Mouse (Mus musculus): Measurements from ENCODE around the gene Apol6. TPM values are rescaled to one million over a fixed set of nuclear protein-coding genes. Genes with fewer than 3 reads are reported as not detected.

Apol6 gene
- total and polyA plus RNA-seq, 3 experiments = not detected

GRCm38 (mm10) chr15:77022401-77022957 lies 22.1 kb upstream of the Apol6 start:
- Histone ChIP-seq H3K9ac (ENCODE audit: control insufficient read depth, low read depth, low read length, poor library complexity, severe bottlenecking) (no peak overlapping the region), H3K27me3 (ENCODE audit: control insufficient read depth in 1 of 2, insufficient read depth in 2 of 2, low read length in 2 of 2) (no peaks in the 10 kb centered on the region; a peak in 1 of 4 replicates), H3K79me2 (ENCODE audit: control insufficient read depth, insufficient read depth, low read length, poor library complexity) (no peaks in the 10 kb centered on the region), H3K36me3 (ENCODE audit: control insufficient read depth in 1 of 2, insufficient read depth in 2 of 2, low read length in 2 of 2) (no peaks in the 10 kb centered on the region), H3K9me3 (replicated peaks; ENCODE audit: insufficient read depth, low read length) (no peaks in the 10 kb centered on the region), H3K4me3 (ENCODE audit: control insufficient read depth in 1 of 2, insufficient read depth in 1 of 2, low read depth in 2 of 2, low read length in 2 of 2) (no peak overlapping the region), H3K27ac (ENCODE audit: control insufficient read depth, low read depth, low read length) (no peak overlapping the region), H3K4me1 (ENCODE audit: control insufficient read depth in 1 of 2, insufficient read depth in 2 of 2, low read length in 2 of 2) (no peaks in the 10 kb centered on the region)
- DNase-seq (ENCODE audit: low read depth, low spot score) = no peak
- TF ChIP-seq ZKSCAN1 (IDR thresholded peaks at IDR 0.05; ENCODE audit: low read depth, low read length) (no peak), BHLHE40 (IDR thresholded peaks at IDR 0.05; ENCODE audit: borderline replicate concordance, low read depth, low read length) (no peak), MXI1 (IDR thresholded peaks at IDR 0.05; ENCODE audit: low read depth, low read length) (no peak), USF1 (IDR thresholded peaks at IDR 0.05; ENCODE audit: low read depth, low read length) (no peak), CTCF (IDR thresholded peaks at IDR 0.05 in 2 of 3, conservative IDR thresholded peaks at IDR 0.05 in 1 of 3; ENCODE audit: control insufficient read depth in 1 of 3, insufficient read depth in 1 of 3, low read depth in 2 of 3, low read length in 3 of 3, poor library complexity in 1 of 3, severe bottlenecking in 1 of 3) (no peak), E2F4 (IDR thresholded peaks at IDR 0.05; ENCODE audit: borderline replicate concordance, low read depth, low read length) (no peak), MYB (IDR thresholded peaks at IDR 0.05; ENCODE audit: low read depth, low read length) (no peak), ELF1 (IDR thresholded peaks at IDR 0.05; ENCODE audit: low read depth, low read length) (no peak), UBTF (IDR thresholded peaks at IDR 0.05; ENCODE audit: borderline replicate concordance, insufficient read depth, low read depth, low read length) (no peak)

- Histone ChIP-seq H3K9ac (ENCODE audit: control insufficient read depth, low read depth, low read length, poor library complexity, severe bottlenecking) (no peak overlapping the region), H3K27ac (ENCODE audit: control insufficient read depth, low read depth, low read length) (no peak overlapping the region), H3K9me3 (replicated peaks; ENCODE audit: insufficient read depth, low read length) (no peaks in the 10 kb centered on the region), H3K36me3 (ENCODE audit: control insufficient read depth in 1 of 2, insufficient read depth in 2 of 2, low read length in 2 of 2) (no peaks in the 10 kb centered on the region), H3K27me3 (ENCODE audit: control insufficient read depth in 1 of 2, insufficient read depth in 2 of 2, low read length in 2 of 2) (peaks cover 0 to 2% of the 10 kb centered on the region in 2 experiments; a peak in 2 of 4 replicates), H3K79me2 (ENCODE audit: control insufficient read depth, insufficient read depth, low read length, poor library complexity) (no peaks in the 10 kb centered on the region), H3K4me1 (ENCODE audit: control insufficient read depth in 1 of 2, insufficient read depth in 2 of 2, low read length in 2 of 2) (no peaks in the 10 kb centered on the region), H3K4me3 (ENCODE audit: control insufficient read depth in 1 of 2, insufficient read depth in 1 of 2, low read depth in 2 of 2, low read length in 2 of 2) (no peak overlapping the region)
- DNase-seq (ENCODE audit: low read depth, low spot score) = no peak
- TF ChIP-seq ETS1 (IDR thresholded peaks at IDR 0.05; ENCODE audit: low read depth, low read length) (no peak), NELFE (IDR thresholded peaks at IDR 0.05; ENCODE audit: low read depth, low read length) (no peak), TBP (IDR thresholded peaks at IDR 0.05; ENCODE audit: low read depth, low read length) (no peak), POLR2AphosphoS2 (IDR thresholded peaks at IDR 0.05; ENCODE audit: low read length) (no peak)
These were observed 18.5 kb upstream of the Apol6 start for GRCm38 (mm10) chr15:77025884-77026583.

GRCm38 (mm10) chr15:77027117-77027516 lies 17.4 kb upstream of the Apol6 start:
- H3K27ac ChIP-seq (ENCODE audit: control insufficient read depth, low read depth, low read length) = no peak overlapping the region
- H3K27me3 ChIP-seq (ENCODE audit: control insufficient read depth in 1 of 2, insufficient read depth in 2 of 2, low read length in 2 of 2) = peaks cover 0 to 2% of the 10 kb centered on the region in 2 experiments; a peak in 2 of 4 replicates
- no peaks in the 10 kb centered on the region for H3K4me1 ChIP-seq (ENCODE audit: control insufficient read depth in 1 of 2, insufficient read depth in 2 of 2, low read length in 2 of 2)
- H3K9me3 ChIP-seq (replicated peaks; ENCODE audit: insufficient read depth, low read length) = no peaks in the 10 kb centered on the region
- H3K4me3 ChIP-seq (ENCODE audit: control insufficient read depth in 1 of 2, insufficient read depth in 1 of 2, low read depth in 2 of 2, low read length in 2 of 2) = no peak overlapping the region
- no peak for DNase-seq (ENCODE audit: low read depth, low spot score)
- no peaks in the 10 kb centered on the region for H3K79me2 ChIP-seq (ENCODE audit: control insufficient read depth, insufficient read depth, low read length, poor library complexity)
- no peaks in the 10 kb centered on the region for H3K36me3 ChIP-seq (ENCODE audit: control insufficient read depth in 1 of 2, insufficient read depth in 2 of 2, low read length in 2 of 2)
- no peak overlapping the region for H3K9ac ChIP-seq (ENCODE audit: control insufficient read depth, low read depth, low read length, poor library complexity, severe bottlenecking)
- TF ChIP-seq CTCF (IDR thresholded peaks at IDR 0.05 in 2 of 3, conservative IDR thresholded peaks at IDR 0.05 in 1 of 3; ENCODE audit: control insufficient read depth in 1 of 3, insufficient read depth in 1 of 3, low read depth in 2 of 3, low read length in 3 of 3, poor library complexity in 1 of 3, severe bottlenecking in 1 of 3) (no peak), NELFE (IDR thresholded peaks at IDR 0.05; ENCODE audit: low read depth, low read length) (no peak), USF1 (IDR thresholded peaks at IDR 0.05; ENCODE audit: low read depth, low read length) (no peak), MEF2A (IDR thresholded peaks at IDR 0.05; ENCODE audit: extremely low read depth, insufficient replicate concordance, low read depth, low read length, poor library complexity, severe bottlenecking) (no peak), ZNF384 (IDR thresholded peaks at IDR 0.05; ENCODE audit: low read depth, low read length) (no peak), TBP (IDR thresholded peaks at IDR 0.05; ENCODE audit: low read depth, low read length) (no peak), TCF12 (IDR thresholded peaks at IDR 0.05; ENCODE audit: low read depth, low read length) (no peak), GATA1 (IDR thresholded peaks at IDR 0.05; ENCODE audit: low read depth, low read length) (no peak), ZMIZ1 (IDR thresholded peaks at IDR 0.05; ENCODE audit: low read depth, low read length) (no peak), RAD21 (IDR thresholded peaks at IDR 0.05; ENCODE audit: low read depth, low read length) (no peak), E2F4 (IDR thresholded peaks at IDR 0.05; ENCODE audit: borderline replicate concordance, low read depth, low read length) (no peak), UBTF (IDR thresholded peaks at IDR 0.05; ENCODE audit: borderline replicate concordance, insufficient read depth, low read depth, low read length) (no peak), HCFC1 (IDR thresholded peaks at IDR 0.05; ENCODE audit: low read depth, low read length) (no peak), CHD1 (IDR thresholded peaks at IDR 0.05; ENCODE audit: low read depth, low read length) (no peak), TAL1 (IDR thresholded peaks at IDR 0.05; ENCODE audit: low read length) (no peak), MYB (IDR thresholded peaks at IDR 0.05; ENCODE audit: low read depth, low read length) (no peak), SIN3A (IDR thresholded peaks at IDR 0.05; ENCODE audit: low read length) (no peak)

Measured in MEL (cell line).